Mouse (Mus musculus) B cell, adult 2 months (primary cell): ENCODE data around the gene Aldh1a3.

ENCODE experiments used
- DNase-seq, 2 experiments: peaks; one replicate each; pipeline ENCODE4 v3.0.0; 2022

The Aldh1a3 gene

DNA sequence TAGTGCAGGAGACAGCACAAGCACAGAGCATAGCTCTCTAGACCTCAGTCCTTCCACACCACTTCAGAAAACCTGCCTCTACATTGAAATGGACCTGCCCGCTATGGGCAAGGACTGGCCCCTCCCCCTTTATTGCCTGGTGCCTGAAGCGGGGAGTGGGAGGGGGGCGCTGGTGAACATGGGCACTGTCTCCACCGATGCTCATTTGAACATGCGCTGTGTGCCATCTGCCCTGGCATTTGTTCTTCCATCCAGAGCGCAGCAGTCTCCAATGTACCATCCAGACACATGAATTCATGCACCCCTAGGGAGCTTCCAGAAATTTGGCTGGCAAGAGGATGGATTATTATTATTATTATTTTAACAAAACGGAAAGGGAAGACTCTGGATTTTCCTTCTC, 14.2 kb downstream of the Aldh1a3 start:
- no peak for DNase-seq

DNA sequence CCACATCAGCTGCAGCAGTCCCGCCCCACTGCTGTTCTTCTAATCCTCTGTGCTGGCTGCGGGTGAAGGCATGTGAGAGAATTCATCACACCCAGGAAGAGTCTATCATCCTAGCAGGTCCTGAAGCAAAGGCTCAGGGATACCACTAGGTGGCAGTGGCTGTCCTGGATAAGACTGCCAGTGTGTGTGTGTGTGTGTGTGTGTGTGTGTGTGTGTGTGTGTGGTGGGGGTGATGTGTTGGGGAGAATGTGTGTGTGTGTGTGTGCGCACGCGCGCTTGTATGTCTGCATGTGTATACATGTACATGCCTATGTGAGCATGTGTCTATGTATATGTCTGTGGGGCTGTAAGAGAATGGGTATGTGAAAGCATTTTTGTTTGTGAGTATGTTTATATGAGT, 17.9 kb downstream of the Aldh1a3 start:
- DNase-seq = no peak

DNA sequence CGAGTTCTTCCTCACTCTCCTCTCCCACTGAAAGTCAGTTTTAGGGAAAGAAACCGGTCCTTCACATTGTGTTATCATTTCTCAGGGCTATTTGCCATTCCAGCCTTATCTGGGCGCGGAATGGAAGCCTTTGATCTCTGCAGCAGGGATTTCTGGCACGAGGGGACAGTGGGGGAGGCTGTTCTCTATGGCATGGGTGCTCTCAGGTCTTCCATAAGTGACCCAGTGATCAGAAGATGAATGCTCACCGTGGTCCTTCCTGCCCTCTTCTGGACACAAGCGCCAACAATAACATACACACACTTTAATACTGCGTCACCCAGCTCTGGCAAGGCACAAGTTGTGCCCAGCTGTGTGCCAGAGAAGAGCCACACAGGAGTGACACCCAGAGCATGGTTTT, 20.3 kb downstream of the Aldh1a3 start:
- DNase-seq = no peak

DNA sequence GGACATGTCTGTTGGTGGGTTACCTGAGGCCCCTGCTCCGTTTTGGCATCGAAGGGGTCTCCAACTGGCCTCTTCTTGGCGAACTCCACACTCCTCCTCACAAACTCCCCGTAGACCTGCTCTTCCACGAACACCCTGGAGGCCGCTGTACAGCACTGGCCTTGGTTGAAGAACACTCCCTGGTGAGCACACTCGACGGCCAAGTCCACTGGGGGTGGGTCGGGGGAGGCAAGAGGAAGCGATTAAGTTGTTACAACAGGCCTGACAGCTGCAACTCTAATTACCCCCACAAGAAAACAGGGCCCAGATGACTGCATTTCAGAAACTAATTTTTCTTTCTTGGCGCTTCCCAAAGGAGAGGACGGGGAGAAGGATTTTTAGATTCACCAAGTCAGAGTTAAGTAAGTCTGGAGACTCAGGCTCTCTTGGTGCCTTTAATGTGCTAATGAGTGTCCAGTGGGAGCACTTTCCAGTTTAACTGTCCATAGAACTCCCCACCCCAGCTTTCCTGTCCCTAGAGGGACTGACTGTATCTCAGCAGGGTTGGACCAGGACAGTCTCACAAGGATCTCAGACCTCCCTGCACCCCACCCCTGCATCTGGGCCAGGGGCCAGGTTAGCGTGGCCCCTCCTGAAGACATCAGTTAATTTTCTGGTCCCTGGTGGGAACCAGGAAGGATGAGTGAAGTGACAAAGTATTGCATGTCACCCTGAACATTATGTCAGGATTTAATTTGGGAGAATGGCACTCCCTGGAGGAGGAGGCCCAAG, 21.2 kb downstream of the Aldh1a3 start:
- no peak for DNase-seq

DNA sequence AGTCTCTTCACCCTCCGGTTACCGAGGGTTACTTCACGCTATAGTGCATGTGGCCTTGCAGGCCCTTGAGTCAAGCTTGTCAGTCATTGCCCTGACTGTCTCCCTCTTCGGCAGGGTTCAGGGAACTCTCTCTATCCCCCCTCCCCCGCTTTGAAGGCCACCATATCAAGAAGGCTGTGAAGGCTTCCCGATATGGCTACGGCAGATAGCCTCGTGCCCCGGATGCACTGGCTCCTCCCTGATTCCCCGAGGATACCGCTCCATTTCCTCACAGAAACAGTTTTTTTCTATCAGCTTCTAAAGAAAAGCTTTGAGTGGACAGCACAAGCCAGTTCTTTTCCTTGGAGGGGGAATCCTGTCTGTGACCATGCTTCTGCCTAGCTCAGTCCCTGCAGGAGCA, 21.8 kb downstream of the Aldh1a3 start:
- DNase-seq = no peak

DNA sequence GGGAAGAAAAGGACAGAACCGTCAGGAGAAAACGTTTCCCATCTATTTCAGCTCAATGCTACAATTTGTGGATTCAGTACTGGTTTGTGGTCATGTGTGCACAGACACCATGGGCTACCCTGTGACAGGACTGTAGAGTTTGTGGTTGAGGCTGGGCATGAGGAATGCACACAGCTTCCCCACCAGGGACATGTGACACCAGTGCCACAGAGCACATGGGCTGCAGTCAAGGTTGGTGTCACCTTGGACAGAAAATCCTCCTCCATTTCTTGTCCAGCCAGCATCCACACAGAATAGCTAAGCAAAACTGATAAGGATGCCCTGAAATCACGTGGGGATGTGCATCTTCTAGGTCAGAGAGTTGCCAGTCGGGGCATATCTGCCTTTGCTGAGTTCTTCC, 22.5 kb downstream of the Aldh1a3 start:
- DNase-seq = no peak

DNA sequence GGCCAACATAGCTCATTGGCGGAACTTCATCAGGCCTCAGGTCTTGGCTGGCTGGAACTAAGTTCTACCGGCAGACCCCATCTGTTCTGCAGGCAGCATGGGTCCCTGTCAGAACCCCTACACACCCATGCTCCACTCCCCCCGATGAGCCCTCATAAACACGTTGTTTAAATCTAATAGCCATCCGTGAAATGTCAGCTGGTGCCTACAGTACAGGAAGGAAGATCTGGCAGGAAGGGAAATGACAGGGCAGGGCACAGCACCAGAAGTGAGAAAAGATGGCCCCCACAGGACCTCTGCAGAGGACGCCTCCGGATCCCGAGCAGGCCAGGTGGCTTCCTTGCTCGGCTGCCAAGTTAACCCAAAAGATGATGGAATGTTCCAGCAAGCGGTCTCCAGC, 23.2 kb downstream of the Aldh1a3 start:
- no peak for DNase-seq

DNA sequence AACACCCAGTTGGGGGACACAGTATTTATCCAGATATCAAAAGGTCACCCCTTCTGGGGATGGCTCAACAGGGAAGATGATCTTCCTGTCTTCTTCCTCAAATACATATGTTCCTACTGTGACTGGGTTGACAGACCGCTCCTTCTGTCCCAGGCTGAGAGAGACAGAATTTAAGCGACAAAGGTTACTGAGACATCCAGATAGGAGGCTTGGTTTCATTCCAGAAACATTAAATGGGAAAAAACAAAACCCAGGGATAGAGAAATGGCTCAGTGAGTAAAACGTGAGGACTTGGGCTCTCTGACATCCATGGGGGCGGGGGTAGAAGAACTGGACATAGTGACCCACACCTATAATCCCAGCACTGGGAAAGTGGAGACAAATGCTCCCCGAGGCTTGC, 24.4 kb downstream of the Aldh1a3 start:
- DNase-seq = no peak

DNA sequence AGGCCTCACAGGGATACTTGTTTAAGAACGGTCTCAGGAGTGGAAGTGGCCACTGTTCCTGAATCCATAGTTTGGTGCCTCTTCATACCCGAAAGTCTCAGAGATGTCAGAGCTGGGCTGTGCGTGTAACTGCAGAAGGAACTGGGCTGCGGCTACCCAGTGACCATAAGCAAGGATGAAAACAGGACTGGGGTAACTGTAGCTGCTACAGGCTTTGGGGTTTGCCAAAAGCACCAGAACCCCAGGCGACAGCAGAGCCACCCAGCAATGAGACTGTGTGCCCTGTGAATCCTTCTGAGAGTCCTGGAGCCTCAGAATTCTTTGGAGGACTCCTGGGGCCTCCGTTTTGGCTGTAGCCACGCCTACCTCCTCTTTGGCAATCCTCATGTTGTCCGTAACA, 25.7 kb downstream of the Aldh1a3 start:
- DNase-seq = no peak

DNA sequence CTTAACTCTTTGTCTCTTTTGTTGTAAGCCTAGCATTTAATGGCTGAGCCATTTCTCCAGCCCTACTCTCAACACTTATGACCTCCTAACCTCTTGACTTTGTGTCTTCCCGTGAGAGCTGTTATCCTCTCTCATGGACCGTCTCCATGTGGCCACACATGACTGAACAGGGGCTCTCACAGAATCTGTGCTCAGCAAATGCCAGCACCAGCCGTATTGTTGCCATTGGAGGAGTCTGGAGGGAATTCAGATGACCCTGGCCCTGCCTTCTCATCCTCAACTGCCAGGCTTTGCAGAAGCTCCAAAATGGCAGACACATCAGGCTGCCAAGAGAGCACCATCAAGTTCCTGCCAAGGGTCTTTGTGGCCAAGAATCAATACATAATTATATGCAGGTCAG, 30.0 kb downstream of the Aldh1a3 start:
- no peak for DNase-seq

DNA sequence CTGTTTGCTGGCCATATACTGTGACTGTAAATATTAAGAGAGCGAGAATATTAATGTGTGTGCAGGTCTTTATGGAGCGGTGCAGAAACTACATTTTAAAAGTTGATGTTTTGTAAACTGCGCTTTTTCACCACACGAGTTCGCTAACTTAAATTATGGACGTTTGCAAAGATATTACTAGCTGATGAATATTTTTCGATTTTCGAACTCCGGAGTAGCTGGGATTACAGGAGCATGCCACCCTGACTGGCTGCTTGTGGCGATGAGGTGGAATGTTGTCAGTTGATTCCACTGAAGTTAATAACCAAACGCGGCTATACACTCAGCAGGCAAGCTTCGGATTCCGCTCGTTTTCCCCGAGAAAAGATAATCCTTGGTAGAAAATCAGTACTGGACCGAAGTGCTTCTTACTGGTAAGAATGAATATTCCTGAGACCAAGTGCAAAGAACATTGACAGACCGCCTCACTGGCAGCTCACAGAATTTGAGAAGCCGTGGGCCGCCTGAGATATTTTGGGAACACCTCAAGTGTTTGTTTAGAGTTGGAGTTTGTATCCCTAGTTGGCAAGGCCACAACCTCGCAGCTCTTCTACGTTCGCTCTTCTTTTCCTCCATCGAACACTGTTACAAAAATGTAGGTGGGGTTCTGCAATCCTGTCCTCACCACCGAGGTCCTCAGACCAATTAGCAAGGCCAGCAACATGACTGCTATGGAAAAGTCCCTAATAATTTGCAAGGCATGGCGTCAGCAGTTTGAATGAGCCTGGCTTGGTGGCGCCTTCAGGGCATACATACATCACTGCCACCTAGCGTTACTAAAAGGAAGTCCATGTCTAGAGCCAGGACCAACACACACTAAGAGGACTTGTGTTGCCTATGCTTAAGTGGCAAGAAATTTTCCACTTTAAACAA, 38.4 kb downstream of the Aldh1a3 start:
- peak; percentile 64 to 65 for DNase-seq

DNA sequence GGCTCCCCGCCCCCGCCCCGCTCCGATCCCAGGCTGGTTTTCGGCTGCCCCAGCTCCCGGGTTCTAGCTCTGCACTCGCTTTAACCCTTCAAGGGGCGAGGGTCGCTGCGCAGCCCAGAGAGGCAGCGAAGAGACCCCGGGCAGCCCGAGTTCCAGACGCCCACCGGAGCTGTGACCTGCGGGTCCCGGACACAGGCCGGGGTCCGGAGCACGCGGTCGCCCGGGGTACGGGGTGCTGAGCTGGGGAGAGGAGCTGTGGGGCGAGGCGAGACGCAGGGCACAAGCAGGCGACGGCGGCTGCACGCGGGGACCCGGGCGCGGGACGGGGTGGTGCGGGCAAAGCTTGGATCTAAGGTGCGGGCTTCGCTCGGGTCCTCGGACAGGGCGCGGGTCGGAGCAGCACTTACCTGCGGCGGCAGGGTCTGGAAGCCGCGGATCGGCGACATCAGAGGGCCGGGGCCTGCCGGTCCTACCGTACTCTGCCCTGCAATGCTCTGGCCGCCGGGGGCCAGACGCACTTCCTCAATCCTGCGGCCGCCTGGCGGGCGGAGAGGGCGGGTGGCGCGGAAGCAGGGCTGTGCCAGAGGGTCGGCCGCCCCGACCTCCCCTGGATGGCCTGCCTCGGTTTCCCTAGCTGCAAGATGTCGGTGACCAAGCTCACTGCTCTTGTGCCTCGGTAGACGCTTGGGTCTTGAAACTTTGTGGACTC, 39.4 kb downstream of the Aldh1a3 start, which contains the start of gene Lrrk1:
Lrrk1 (minus strand) TSS at position 538 of the 709 bp plus-strand sequence.
- DNase-seq = peak; percentile 76 to 78

DNA sequence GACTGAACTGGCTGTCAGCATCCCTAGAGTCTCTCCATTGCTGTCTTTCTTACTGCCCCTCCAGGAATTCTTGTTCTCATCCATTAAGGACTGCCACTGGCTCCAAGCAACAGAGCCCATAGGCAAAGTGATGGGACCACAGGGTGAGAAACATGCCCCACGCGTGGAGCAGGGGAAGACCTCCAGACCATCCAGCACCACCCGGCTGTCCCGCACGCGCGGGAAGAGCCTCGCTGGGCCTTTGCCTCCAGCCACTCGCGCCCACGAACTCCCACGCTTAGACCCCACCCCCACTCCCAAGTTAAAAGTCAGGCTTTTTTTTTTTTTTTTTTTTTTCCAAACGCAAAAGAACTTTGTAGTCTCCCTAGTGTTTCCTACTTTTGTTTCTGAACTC, 39.9 kb downstream of the Aldh1a3 start:
- peak; percentile 11 to 16 for DNase-seq

DNA sequence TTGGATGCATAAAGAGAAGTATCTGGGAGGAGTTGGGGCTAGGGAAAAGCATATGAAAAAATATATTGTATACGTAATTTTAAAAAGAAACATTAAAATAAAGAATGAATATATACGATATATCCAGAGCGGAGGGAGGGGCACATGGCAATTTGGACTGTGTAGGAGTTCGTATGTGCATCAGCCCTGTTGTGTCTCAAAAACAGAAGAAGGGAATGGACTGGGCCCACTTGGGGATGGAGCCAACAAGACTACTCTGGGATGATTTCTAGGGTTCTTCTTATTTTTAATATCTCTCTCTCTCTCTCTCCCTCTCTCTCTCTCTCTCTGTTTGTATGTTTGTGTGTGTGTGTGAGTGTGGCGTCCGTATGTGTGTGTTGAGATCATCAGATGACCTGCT, 40.9 kb downstream of the Aldh1a3 start:
- no peak for DNase-seq

DNA sequence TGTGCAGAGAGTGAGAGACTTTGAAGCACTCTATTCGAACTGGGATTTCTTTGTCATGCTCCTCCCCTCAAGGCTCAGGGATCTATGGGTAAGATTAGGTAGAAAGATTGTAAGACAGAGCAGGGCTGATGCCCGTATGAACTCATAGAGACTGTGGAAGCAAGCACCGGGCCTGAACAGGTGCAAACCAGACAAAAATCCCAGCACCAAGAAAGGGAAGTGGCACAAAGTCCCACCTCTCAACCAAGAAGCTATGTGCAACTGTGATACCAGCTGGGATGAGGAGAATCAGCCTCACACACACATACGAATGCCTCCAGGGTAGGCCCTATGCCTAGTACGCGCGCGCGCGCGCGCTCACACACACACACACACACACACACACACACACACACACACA, 41.5 kb downstream of the Aldh1a3 start:
- DNase-seq = peak; percentile 39

DNA sequence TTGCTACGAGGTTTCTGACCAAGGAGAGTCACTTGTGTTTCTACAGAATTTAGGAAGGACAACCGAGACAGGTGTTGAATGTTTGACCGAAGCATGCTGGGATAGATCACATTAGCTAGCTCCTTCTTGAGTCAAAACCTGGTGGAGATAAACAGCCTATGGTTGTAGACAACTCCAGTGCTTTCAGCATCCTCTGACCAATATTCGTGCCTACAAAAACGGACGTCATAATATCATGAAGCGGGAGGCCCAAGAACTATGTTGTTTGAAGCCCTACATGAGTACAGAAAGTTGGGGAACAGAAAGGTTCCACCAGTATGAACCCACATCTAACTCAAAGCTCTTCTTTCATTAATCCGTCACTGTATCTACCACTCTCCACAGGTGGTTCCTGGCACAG, 42.4 kb downstream of the Aldh1a3 start:
- peak in 1 of 2 experiments; percentile 8 for DNase-seq

DNA sequence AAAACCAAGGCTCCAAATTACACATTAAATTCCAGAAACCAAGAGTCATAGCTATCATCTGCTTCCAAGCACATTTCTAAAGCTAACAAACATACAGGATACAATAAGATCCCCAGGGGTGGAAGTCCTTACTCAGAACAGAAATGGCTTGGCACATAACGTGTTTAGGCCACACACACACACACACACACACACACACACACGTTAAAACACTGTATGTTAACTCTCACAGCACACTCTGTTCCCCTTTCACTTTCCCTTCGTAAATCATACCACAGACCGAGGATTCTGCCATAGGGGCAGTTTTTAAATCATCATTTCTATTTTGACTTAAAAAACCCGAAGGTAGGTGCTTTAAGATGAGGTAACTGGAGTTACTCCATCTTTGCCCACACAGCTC, 43.1 kb downstream of the Aldh1a3 start:
- DNase-seq = peak; percentile 62 to 63

DNA sequence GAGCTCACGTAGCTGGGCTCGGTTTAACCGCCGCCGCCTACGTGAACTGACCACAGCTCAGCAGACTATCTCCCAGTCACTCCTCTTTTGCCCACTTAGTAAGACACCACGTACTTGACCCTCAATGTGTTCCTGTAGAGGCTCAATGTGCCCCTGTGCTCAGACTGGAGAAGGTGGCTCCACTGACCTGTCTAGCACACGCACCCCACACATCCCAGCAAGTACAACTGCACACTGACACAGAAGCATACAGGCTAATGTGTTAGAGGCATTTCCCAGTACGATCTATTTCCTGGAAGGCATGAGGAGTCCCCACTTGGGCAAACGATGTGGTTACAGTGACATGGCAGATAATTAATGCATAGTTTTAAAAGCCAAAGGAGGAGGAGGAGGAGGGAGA, 50.8 kb downstream of the Aldh1a3 start:
- no peak for DNase-seq

DNA sequence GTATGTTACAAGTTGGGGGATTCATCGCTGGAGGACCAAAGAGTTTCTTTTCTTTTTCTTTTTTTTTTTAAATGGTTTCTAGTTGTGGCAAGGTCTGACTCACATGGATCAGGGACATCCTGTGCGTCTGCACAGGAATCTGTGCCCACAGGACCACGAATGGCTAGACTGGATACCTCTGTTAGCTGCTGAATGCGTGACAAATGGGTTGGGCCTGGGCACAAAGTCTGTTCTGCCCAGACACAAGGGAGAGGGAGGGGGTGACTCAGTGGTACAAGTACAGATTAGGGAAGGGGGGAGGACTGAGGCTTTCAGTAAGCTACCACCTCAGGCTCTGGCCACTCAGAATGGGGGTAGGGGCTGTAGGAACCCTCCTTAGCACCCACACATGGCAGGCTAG, 51.6 kb downstream of the Aldh1a3 start:
- DNase-seq = no peak

DNA sequence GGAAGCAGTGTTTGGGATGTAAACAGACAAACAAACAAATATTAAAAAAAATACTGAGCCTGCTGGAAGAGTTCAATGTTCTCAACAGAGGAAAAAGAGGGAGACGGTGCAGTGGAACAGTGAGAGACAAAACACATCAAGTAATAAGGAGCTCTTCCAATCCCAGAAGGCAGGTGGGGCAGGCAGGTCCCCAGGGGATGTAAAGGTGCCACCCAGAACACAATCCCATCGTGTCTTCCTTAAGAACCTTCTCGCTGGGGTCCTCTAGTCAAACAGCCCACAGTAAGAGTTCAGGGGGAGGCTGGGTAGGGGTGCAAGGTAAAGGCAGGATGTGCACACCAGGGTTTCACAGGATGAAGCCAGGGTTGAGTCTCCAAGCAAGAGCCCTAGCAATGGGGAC, 53.9 kb downstream of the Aldh1a3 start:
- no peak for DNase-seq

DNA sequence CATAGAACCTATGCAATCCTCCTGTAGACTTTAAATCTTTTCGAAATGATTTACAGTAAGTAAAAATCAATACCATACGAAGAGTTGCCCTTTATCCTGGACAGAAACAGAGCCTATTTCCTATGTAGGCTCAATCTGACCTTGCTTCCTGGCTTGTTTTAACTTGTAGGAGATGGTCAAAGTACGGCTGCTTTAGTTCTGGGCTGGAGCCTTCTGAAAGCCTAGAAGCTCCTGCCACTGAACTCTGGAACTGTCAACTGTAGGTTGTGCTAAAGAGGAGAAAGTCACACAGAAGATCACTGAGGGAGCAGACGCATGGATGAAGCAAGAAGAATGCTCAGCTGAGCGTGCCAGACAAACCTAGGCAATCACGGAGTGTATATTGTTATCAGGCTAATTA, 56.3 kb downstream of the Aldh1a3 start:
- DNase-seq = no peak

DNA sequence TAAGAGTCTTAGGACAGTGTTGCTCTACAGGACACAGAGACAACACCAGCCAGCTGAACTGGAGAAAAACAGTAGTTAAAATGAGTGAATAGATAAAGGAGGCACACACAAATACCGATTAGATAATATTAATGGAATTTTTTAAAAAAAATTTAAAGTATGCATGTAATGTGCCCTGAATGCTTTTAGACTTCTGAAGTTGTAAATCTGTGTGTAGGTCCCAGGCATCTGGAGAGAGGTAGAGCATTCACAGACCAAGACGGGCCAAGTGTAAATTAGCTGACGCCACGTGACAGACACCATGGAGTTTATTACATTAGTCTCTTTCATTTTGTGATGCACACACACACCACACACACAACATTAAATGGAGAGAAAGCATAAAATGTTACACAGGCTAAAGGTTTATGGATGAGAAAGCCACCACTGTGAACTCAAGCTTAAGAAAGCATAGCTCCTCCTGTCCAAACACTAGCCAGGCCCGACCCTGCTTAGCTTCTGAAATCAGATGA, 57.3 kb downstream of the Aldh1a3 start:
- no peak for DNase-seq
